Mouse (Mus musculus) embryonic fibroblast, embryonic 13.5 days (primary cell): ENCODE data around the gene Mettl26.

Experiments used
- CTCF ChIP-seq: IDR thresholded peaks from 2 replicates; pipeline ENCODE4 v1.5.1; 2011; ENCODE audit warnings: mild to moderate bottlenecking, control low read depth, low read length, moderate library complexity, borderline replicate concordance; ENCODE audit not compliant: insufficient read depth
- POLR2A ChIP-seq: IDR thresholded peaks from 2 replicates; pipeline ENCODE4 v1.6.1; 2011; ENCODE audit warnings: low read depth, mild to moderate bottlenecking, control low read depth, low read length, moderate library complexity

DNA sequence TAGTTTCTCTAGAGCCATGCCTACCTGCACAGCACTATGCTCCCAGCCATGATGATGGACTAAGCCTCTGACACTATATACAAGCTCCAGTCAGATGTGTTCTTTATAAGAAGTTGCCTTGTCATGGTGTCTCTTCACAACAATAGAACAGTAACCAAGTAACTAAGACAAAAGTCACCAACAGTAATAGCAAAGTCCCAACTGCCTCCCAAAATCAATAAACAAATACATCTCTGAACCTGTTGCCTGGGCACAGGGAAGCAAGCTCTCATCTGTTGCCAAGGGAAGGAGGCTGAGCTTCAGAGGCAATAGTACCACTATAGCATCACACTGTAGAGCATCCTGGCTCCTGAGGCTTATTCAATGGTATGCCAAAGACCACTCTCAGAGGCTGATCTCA is 11.9 kb downstream of the Mettl26 start:
- TF ChIP-seq POLR2A (no peak), CTCF (no peak)
